Comparison of ENCODE assay signal across 12 mouse cellular contexts in genomic region chr2:172623707-172624106, GRCm38 (mm10).
DNase-seq lines count a peak whose midpoint lies in the region; ATAC-seq and TF ChIP-seq lines count a peak whose summit lies in the region.
"Had no signal": no experiment of that assay in that cellular context is flagged by ENCODE, and none has a peak within 500 bp of the region (broad histone marks: within the 10 kb centered on the region; RNA-seq: fewer than 3 reads in every experiment).

No protein-coding gene starts in this region.

- H3K27me3 ChIP-seq in lung, embryonic 14.5 days (ENCODE audit: insufficient read depth, low read length) = 0 out of 2 replicates have a peak, but pooled peaks cover 10% of the 10 kb centered on the region
- no peaks in the 10 kb centered on the region for H3K27me3 ChIP-seq in forebrain, embryonic 13.5 days
- peaks cover 5% of the 10 kb centered on the region; the same call in 1 of the 2 replicates for H3K27me3 ChIP-seq in midbrain, embryonic 11.5 days (ENCODE audit: control insufficient read depth, insufficient read depth, low read length)

- WGBS in lung, embryonic 14.5 days = 15% methylated on average over 14 of the region's 14 CpGs
- 19% methylated on average over 14 of the region's 14 CpGs for WGBS in lung, adult 2 months
- 10% methylated on average over 14 of the region's 14 CpGs for WGBS in forebrain, embryonic 13.5 days
- WGBS in midbrain, embryonic 11.5 days = 23% methylated on average over 14 of the region's 14 CpGs

- peaks cover 4% of the 10 kb centered on the region; the same call in 1 of the 2 replicates for H3K4me1 ChIP-seq in lung, embryonic 14.5 days (ENCODE audit: insufficient read depth)
- H3K4me1 ChIP-seq in lung, adult 2 months (ENCODE audit: control insufficient read depth, insufficient read depth, low read length) = no peaks in the 10 kb centered on the region
- H3K4me1 ChIP-seq in forebrain, embryonic 13.5 days = peaks cover 20% of the 10 kb centered on the region; the same call in 1 of the 2 replicates
- no peaks in the 10 kb centered on the region; the same call in 1 of the 2 replicates for H3K4me1 ChIP-seq in midbrain, embryonic 11.5 days (ENCODE audit: control insufficient read depth, insufficient read depth, low read length)

- peak; percentile 35 for DNase-seq in embryo, embryonic 9.5 days (ENCODE audit: extremely low spot score)
- no peak for DNase-seq in embryo, embryonic 10.5 days (ENCODE audit: low spot score)
- DNase-seq in lung, embryonic 14.5 days = peak; percentile 63
- no peak for DNase-seq in lung, adult 2 months
- no peak for DNase-seq in midbrain, embryonic 11.5 days (ENCODE audit: low spot score, missing footprints)
- DNase-seq: cerebellum, postnatal 14 days; layer of hippocampus, postnatal 36 days; thymus, adult 2 months had no signal

- no peak overlapping the region for H3K4me3 ChIP-seq in lung, embryonic 14.5 days (ENCODE audit: low read depth, low read length)
- no peak overlapping the region for H3K4me3 ChIP-seq in lung, adult 2 months (replicated peaks; ENCODE audit: extremely low read depth, low read depth, low read length)
- H3K4me3 ChIP-seq in forebrain, embryonic 13.5 days = no peak overlapping the region
- H3K4me3 ChIP-seq in midbrain, embryonic 11.5 days (ENCODE audit: low read depth, low read length) = no peak overlapping the region

- no peak for TF ChIP-seq POLR2A in lung, adult 2 months (IDR thresholded peaks at IDR 0.05; ENCODE audit: borderline replicate concordance, extremely low read depth, low read depth, low read length)

- no peaks in the 10 kb centered on the region for H3K9me3 ChIP-seq in lung, embryonic 14.5 days (ENCODE audit: low read depth, low read length)
- no peaks in the 10 kb centered on the region for H3K9me3 ChIP-seq in forebrain, embryonic 13.5 days (replicated peaks)
- H3K9me3 ChIP-seq in midbrain, embryonic 11.5 days (ENCODE audit: control insufficient read depth, low read length) = no peaks in the 10 kb centered on the region

- no peak for TF ChIP-seq CTCF in lung, embryonic 14.5 days (IDR thresholded peaks at IDR 0.05; ENCODE audit: low read depth)
- TF ChIP-seq CTCF in lung, adult 2 months (IDR thresholded peaks at IDR 0.05; ENCODE audit: insufficient read depth, low read length) = no peak

- no peak overlapping the region for H3K9ac ChIP-seq in lung, embryonic 14.5 days
- no peak overlapping the region for H3K9ac ChIP-seq in forebrain, embryonic 13.5 days
- no peak overlapping the region for H3K9ac ChIP-seq in midbrain, embryonic 11.5 days (ENCODE audit: low read length)

- no peaks in the 10 kb centered on the region for H3K36me3 ChIP-seq in lung, embryonic 14.5 days (ENCODE audit: insufficient read depth)
- H3K36me3 ChIP-seq in forebrain, embryonic 13.5 days (ENCODE audit: poor library complexity, severe bottlenecking) = no peaks in the 10 kb centered on the region
- no peaks in the 10 kb centered on the region for H3K36me3 ChIP-seq in midbrain, embryonic 11.5 days (ENCODE audit: control insufficient read depth, insufficient read depth, low read length)

- peak overlapping the region; percentile 46 for H3K4me2 ChIP-seq in lung, embryonic 14.5 days
- peak overlapping the region; percentile 24 for H3K4me2 ChIP-seq in forebrain, embryonic 13.5 days
- H3K4me2 ChIP-seq in midbrain, embryonic 11.5 days = peak overlapping the region; percentile 20; the same call in 1 of the 2 replicates

- ATAC-seq in lung, embryonic 14.5 days (ENCODE audit: insufficient read depth) = peak; percentile 31; the same call in 1 of the 2 replicates
- no peak for ATAC-seq in forebrain, embryonic 13.5 days
- no peak for ATAC-seq in midbrain, embryonic 11.5 days (ENCODE audit: low FRiP score)
- no peak for ATAC-seq in megakaryocyte, adult 5-6 weeks (ENCODE audit: poor library complexity, severe bottlenecking)
- no peak for ATAC-seq in CD4-positive, CD25-positive, alpha-beta regulatory T cell, adult 4 months
- ATAC-seq: intestine, postnatal 0 days had no signal

- H3K27ac ChIP-seq in lung, embryonic 14.5 days (ENCODE audit: low read depth) = no peak overlapping the region
- no peak overlapping the region for H3K27ac ChIP-seq in forebrain, embryonic 13.5 days
- H3K27ac ChIP-seq in midbrain, embryonic 11.5 days (ENCODE audit: low read depth, low read length) = no peak overlapping the region

Comparison
In these comparisons a context has a peak if more than half of its experiments do, and no peak if none do; other contexts are left out.
1. DNase-seq: peak in embryo, embryonic 9.5 days (single experiment) and lung, embryonic 14.5 days (single experiment); none in embryo, embryonic 10.5 days (single experiment), lung, adult 2 months (single experiment) and midbrain, embryonic 11.5 days (single experiment).
2. Peak in every context shown above with its lines, with median percentiles within 50 percentile points of each other: H3K4me2 ChIP-seq.